ENCODE assay signal across 8 mouse cellular contexts in the genomic region with DNA sequence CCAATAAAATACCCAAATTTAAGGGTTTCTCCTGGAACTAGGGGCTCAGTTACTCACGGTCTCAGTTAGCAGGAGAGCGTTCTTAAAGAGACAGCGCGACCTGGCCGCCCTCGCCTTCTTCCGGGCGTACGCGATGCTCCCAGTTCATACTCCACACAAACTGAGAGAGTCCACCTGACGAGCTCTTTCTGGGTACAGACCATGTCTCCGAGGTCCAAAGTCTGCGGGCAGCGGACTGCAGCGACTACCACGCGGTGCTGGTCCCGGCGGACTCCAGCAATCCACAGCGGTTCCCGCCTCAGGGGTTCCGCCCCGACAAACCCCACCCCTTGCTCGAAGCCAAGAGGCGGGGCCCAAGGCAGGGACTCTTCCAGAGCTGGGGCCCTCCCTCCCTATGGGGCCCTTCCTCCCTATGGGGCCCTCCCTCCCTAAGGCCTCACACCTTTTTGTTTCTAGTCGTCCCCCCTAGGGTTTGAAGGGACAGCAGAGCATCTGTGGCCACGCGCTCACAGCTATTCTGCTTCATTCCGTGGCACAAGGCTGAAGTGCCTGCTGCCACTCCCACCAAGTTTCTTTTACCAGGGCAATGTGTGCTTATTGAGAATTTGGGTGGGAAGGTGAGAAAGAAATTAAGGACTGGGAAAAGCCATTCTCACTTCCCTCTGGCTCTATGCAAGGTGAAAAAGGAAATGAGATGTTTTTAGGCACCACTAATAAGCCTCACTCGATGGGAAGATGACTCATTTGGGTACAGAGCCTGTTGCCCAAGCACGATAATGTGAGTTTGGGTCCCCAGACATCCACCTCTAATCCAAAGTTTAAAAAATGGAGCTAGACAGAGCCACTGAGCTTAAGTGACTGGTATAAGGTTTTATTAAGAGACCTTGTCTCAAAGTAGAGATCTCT. TPM values are rescaled to one million over a fixed set of nuclear protein-coding genes. Genes with fewer than 3 reads are reported as not detected.
A peak's percentile ranks its signal among the peaks of the same experiment; 100 is the strongest.
DNase-seq lines count a peak whose midpoint lies in the region; ATAC-seq and TF ChIP-seq lines count a peak whose summit lies in the region.

A gene (minus strand): TSS at position 285 of the 906 bp plus-strand sequence.

- WGBS in forebrain, embryonic 13.5 days: 3% methylated on average over 31 of the region's 31 CpGs
- WGBS in large intestine, adult 2 months: 4% methylated on average over 31 of the region's 31 CpGs

- peak within 1 kb of the TSS; percentile 74 for H3K9ac ChIP-seq in forebrain, embryonic 13.5 days

- intact Hi-C loops in heart, postnatal 25 days (cut with DNase I): loop anchor here (5.0 kb wide), 1 partner anchor 71 kb away; a partner anchor contains a TSS

- H3K4me3 ChIP-seq in G1E (ENCODE audit: low read depth, low read length): peak within 1 kb of the TSS; percentile 78
- H3K4me3 ChIP-seq in brown adipose tissue, adult 24 weeks (ENCODE audit: insufficient read depth, low read depth, low read length): peak within 1 kb of the TSS; percentile 86
- H3K4me3 ChIP-seq in forebrain, embryonic 13.5 days: peak within 1 kb of the TSS; percentile 63

- H3K9me3 ChIP-seq in G1E (replicated peaks): peaks cover 3% of the 10 kb centered on the region
- H3K9me3 ChIP-seq in forebrain, embryonic 13.5 days (replicated peaks): 0 out of 2 replicates have a peak, but pooled peaks cover 3% of the 10 kb centered on the region

- H3K27ac ChIP-seq in brown adipose tissue, adult 24 weeks (replicated peaks; ENCODE audit: low read depth, low read length): peak within 1 kb of the TSS; percentile 77
- no peak within 1 kb of the TSS for H3K27ac ChIP-seq in forebrain, embryonic 13.5 days

- H3K36me3 ChIP-seq in G1E (replicated peaks): peaks cover 42% of the 10 kb centered on the region
- H3K36me3 ChIP-seq in forebrain, embryonic 13.5 days (ENCODE audit: poor library complexity, severe bottlenecking): peaks cover 23% of the 10 kb centered on the region

- TF ChIP-seq CTCF in G1E (IDR thresholded peaks at IDR 0.05; ENCODE audit: low read depth, low read length): no peak

- peaks cover 75% of the 10 kb centered on the region for H3K4me1 ChIP-seq in G1E (ENCODE audit: insufficient read depth, low read depth, low read length)
- H3K4me1 ChIP-seq in brown adipose tissue, adult 24 weeks (ENCODE audit: control insufficient read depth, insufficient read depth, insufficient read length, low read length): peaks cover 10% of the 10 kb centered on the region
- H3K4me1 ChIP-seq in forebrain, embryonic 13.5 days: peaks cover 21% of the 10 kb centered on the region

- no peaks in the 10 kb centered on the region for H3K27me3 ChIP-seq in G1E (ENCODE audit: insufficient read depth, low read length)
- H3K27me3 ChIP-seq in forebrain, embryonic 13.5 days: no peaks in the 10 kb centered on the region

- peak; percentile 90 for ATAC-seq in G1E (ENCODE audit: extremely low read depth, insufficient number of reproducible peaks, low FRiP score, poor library complexity, severe bottlenecking)
- peak; percentile 94 for ATAC-seq in forebrain, embryonic 13.5 days

- H3K4me2 ChIP-seq in forebrain, embryonic 13.5 days: peak within 1 kb of the TSS; percentile 83

- peak; percentile 84 for DNase-seq in G1E (ENCODE audit: low spot score)
- DNase-seq in heart, postnatal 25 days (ENCODE audit: low spot score): peak; percentile 81
- DNase-seq in large intestine, adult 2 months (ENCODE audit: low read depth, low spot score): peak; percentile 56
- DNase-seq in lung, postnatal 10 days: peak; percentile 92
- peak; percentile 42 for DNase-seq in ovary, postnatal 10 days (ENCODE audit: low spot score)
- peak; percentile 79 for DNase-seq in thymus, postnatal 4 days

RNA-seq across cellular contexts. Expression of the gene that starts here (rescaled TPM):
- total RNA-seq in G1E (2014; fragmentation: Nextera tagmentation): 25.5 and 27.1 TPM in 2 replicates
- total RNA-seq in G1E (2017): 38.7 and 44.4 TPM in 2 replicates
- polyA plus RNA-seq in G1E (2012): 7.0 and 10.8 TPM in 2 replicates
- polyA plus RNA-seq in brown adipose tissue, adult 24 weeks (2012; ENCODE audit: insufficient read depth, insufficient read length, missing spikeins): 2.2 and 3.3 TPM in 2 replicates
- polyA plus RNA-seq in forebrain, embryonic 13.5 days (2015; fragmentation: Nextera tagmentation; extraction: Ambion mirVana): 19.6 and 19.9 TPM in 2 replicates
- 10 to 100 TPM; 10.1 to 14.1 TPM for total RNA-seq in heart, postnatal 25 days (2021)
- 5.0 and 7.9 TPM in 2 replicates for polyA plus RNA-seq in large intestine, adult 2 months (2012; rRNA removed)

Comparison
In these comparisons a context has a peak if more than half of its experiments do, and no peak if none do; other contexts are left out.
1. DNase-seq: peak in every context shown above with its lines; median percentile 92 in lung, postnatal 10 days; 84 in G1E; 81 in heart, postnatal 25 days; 79 in thymus, postnatal 4 days; 56 in large intestine, adult 2 months; 42 in ovary, postnatal 10 days.